Mouse (Mus musculus) brain, embryonic 14.5 days (tissue): Measurements from ENCODE around the gene Rpl32. TPM values are rescaled to one million over a fixed set of nuclear protein-coding genes. Genes with fewer than 3 reads are reported as not detected.

ENCODE experiments used
- DNase-seq: peaks from one replicate; pipeline ENCODE4 v3.0.0-alpha.2; 2011; ENCODE audit warnings: low read depth
- CTCF ChIP-seq: fragments of 200-500 bp; IDR thresholded peaks from 2 replicates; pipeline ENCODE4 v1.5.1; 2012; ENCODE audit warnings: inconsistent platforms, mild to moderate bottlenecking, moderate library complexity, borderline replicate concordance; ENCODE audit not compliant: insufficient read depth, insufficient read length; ENCODE audit errors: extremely low read depth
- POLR2A ChIP-seq: fragments of 200-500 bp; IDR thresholded peaks from 2 replicates; pipeline ENCODE4 v1.6.1; 2012; ENCODE audit warnings: mild to moderate bottlenecking, inconsistent platforms, borderline replicate concordance; ENCODE audit not compliant: poor library complexity, insufficient read depth, insufficient read length, severe bottlenecking; ENCODE audit errors: extremely low read depth
- polyA plus RNA-seq: library from polyadenylated mRNA; depleted of rRNA; stranded (reverse); fragments of >200 nt; gene quantifications from 2 replicates; pipeline ENCODE4 v1.2.3, GENCODE M21; 2012

Rpl32 gene
- polyA plus RNA-seq, 1 experiment: 1,840 TPM

- no peak for TF ChIP-seq CTCF
- no peak for TF ChIP-seq POLR2A
Measured at GRCm38 (mm10) chr6:115838161-115838597, 29.6 kb upstream of the Rpl32 start, which contains the start of gene Efcab12. Gene Efcab12, minus strand, starts transcription at chr6:115838412.

GRCm38 (mm10) chr6:115833861-115834260, 25.3 kb upstream of the Rpl32 start:
- TF ChIP-seq CTCF (no peak), POLR2A (no peak)
- DNase-seq: no peak

More at GRCm38 (mm10) chr6:115838161-115838597, 29.6 kb upstream of the Rpl32 start, which contains the start of gene Efcab12:
- DNase-seq: peak; percentile 96

- no peak for DNase-seq
- no peak for TF ChIP-seq CTCF
- no peak for TF ChIP-seq POLR2A
Measured at GRCm38 (mm10) chr6:115832152-115832850, 23.8 kb upstream of the Rpl32 start.

DNA sequence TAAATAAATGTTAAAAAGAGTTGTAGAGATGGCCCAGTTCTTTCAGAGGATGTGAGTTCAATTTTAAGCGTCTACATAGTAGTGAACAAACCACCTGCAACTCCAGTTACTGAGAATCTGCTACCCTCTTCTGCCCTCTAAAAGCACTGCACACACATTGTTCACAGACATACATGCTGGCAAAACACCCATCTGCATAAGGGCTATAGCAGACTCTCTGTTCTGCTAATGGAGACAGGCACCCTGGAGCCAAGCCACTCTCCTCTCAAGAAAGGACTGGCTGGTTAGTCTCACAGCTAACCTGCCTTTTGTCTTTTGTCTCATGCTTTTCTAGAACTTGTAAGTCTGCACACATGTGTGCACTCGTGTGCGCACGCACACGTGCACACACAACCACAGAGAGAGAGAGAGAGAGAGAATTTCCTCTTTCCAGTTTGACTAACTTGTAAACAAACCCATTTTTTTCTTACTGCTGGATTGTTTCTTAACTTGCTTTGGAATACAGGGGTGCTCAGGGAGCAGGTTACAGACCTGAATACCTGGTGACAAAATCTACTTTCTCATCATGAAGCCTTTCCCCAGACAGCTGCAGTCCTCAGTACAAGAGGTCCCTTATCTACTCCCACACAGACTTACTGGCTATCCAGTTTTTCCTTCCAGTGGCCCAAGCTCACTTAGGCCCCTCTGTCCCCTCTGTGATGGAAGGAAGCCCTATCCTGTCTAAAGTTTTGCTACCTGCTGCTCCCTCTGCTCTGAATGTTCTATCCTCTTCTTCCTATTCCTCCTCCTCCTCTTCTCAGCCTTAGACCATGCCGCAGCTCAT, 22.4 kb upstream of the Rpl32 start:
- TF ChIP-seq POLR2A: no peak
- TF ChIP-seq CTCF: no peak

GRCm38 (mm10) chr6:115823850-115824464, 15.4 kb upstream of the Rpl32 start:
- peak; percentile 84 for DNase-seq
- TF ChIP-seq CTCF: peak; percentile 58; the same call in 1 of the 2 replicates

More for the DNA sequence above, 22.4 kb upstream of the Rpl32 start:
- DNase-seq: no peak

DNA sequence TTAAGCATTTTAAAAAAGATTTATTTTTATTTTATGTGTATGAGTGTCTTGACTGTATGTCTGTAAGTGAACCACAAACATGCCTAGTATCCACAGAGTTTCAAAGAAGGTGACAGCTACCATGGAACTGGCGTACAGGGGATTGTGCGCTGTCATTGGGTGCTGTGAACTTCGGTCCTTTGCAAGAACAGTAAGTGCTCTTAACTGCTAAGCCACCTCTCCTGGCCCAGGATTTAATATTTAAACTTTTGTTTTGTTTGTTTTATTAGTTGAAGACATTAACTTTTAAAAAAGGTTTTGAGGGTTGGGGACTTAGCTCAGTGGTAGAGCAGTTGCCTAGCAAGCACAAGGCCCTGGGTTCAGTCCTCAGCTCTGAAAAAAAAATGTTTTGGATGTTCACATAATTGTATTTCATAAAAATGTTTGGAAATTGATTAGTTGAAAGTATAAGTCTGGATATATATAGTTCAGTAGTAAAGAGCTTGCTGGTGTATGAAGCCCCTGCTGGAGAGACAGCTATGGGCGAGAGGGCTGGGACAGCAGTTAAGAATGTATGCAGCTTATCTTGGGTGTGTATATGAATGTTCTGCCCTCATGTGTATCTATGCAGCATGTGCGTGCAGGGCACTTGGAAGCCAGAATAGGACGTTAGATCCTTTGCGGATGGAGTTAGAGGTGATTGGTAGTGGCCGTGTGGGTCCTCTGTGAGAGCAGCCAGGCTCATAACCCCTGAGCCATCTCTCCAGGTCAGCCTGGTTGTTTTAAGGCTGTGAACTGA, 12.9 kb upstream of the Rpl32 start:
- no peak for DNase-seq
- TF ChIP-seq POLR2A: no peak
- TF ChIP-seq CTCF: no peak

DNA sequence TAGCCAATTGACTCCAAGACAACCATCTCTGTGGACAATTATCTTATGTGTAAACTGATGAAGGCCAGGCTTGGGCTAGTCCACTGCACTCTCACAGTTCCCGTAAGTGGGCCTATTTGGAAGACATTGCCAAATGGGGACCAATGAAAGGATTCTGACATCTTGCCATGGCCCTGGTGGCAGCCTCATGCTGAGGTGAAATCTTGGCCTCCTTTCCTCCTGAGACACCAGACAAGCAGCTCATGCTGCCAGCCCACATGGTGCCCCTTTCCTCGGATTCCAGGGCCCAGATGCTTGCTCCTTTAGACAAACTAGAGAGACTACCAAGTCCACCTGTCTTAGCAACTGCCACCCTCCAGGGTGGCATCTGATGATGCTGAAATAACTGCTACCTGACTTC, 9.6 kb upstream of the Rpl32 start:
- no peak for DNase-seq
- TF ChIP-seq POLR2A (no peak), CTCF (no peak)

DNA sequence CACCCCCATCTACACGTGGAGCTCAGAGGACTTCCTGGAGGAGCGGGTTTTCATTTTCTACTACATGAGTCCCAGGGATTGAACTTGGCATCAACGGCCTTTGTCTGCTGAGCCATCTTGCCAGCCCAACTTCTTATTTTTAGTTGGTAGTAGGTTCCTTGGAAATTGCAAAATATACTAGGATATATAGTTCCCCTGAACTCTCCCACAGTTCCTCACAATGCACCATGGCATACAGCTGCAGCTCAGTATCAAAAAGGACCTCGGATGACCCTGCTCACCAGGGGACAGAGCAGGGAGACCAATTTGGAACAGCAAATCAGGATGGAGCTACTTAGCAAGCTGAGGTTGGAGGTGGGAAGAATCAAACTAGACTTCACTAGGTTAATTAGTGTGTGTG, 6.5 kb upstream of the Rpl32 start:
- no peak for TF ChIP-seq CTCF
- no peak for DNase-seq

- TF ChIP-seq CTCF (peak; percentile 67), POLR2A (no peak)
Measured at GRCm38 (mm10) chr6:115814104-115814503, 5.6 kb upstream of the Rpl32 start.

GRCm38 (mm10) chr6:115811606-115812005, 3.1 kb upstream of the Rpl32 start:
- no peak for DNase-seq
- TF ChIP-seq POLR2A: no peak
- no peak for TF ChIP-seq CTCF

More at GRCm38 (mm10) chr6:115814104-115814503, 5.6 kb upstream of the Rpl32 start:
- DNase-seq: peak; percentile 62

GRCm38 (mm10) chr6:115808196-115808487, 405 bp downstream of the Rpl32 start:
- no peak for TF ChIP-seq POLR2A
- TF ChIP-seq CTCF: no peak
- no peak for DNase-seq

DNA sequence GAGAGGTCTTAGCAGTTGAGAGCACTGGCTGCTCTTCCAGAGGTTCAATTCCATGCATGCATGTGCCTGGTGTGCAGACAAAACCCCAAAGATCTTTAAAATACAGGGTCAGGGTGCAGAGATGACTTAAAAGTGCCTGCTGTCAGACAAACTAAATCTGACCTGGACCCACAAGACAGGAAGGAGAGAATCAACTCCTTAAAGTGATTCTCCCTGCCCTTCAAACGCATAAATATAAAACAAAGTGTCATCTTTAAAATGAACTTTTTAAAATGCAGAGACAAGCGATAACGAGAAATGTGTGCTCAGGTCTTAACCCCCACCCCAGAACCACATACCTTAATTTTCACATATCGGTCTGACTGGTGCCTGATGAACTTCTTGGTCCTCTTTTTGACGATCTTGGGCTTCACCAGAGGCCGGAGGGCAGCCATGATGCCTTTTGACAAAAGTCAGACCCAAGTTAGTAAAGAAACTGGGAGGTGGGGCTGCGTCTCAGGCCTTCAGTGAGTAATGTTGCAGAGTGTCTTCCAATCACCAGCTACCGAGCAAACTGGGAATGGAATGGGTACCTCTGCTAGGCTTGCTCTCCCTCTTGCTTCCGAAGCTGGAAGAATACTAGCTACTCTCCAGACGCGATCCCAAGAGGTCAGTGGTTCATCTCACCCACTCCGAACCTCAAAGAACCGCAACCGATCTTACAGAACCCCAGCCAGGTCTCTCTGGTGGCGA, 917 bp downstream of the Rpl32 start:
- peak; percentile 20 for DNase-seq
- TF ChIP-seq POLR2A (no peak), CTCF (no peak)
